Mouse (Mus musculus) forebrain, embryonic 15.5 days (tissue): ENCODE results near the gene Nr1d1. TPM values are rescaled to one million over a fixed set of nuclear protein-coding genes. Genes with fewer than 3 reads are reported as not detected.

ENCODE experiments used
- ATAC-seq: fragments of 200-750 bp; cut with Nextera tagmentation; replicated peaks from 2 replicates; pipeline ENCODE4 v1.8.0; 2017; ENCODE audit warnings: mild to moderate bottlenecking, moderate TSS enrichment, moderate library complexity
- H3K27ac ChIP-seq: fragments of 300-500 bp; sonication (generic); replicated peaks from 2 replicates; pipeline ENCODE4 v1.5.1; 2015; ENCODE audit warnings: mild to moderate bottlenecking, inconsistent platforms
- H3K27me3 ChIP-seq: fragments of 300-500 bp; sonication (generic); 2 replicates; pipeline ENCODE4 v1.6.1; 2015; ENCODE audit warnings: inconsistent platforms
- H3K36me3 ChIP-seq: fragments of 300-500 bp; sonication (generic); 2 replicates; pipeline ENCODE4 v1.6.1; 2015; ENCODE audit warnings: mild to moderate bottlenecking, inconsistent platforms
- H3K4me1 ChIP-seq: fragments of 300-500 bp; sonication (generic); 2 replicates; pipeline ENCODE4 v1.6.1; 2015; ENCODE audit warnings: inconsistent platforms
- H3K4me2 ChIP-seq: fragments of 300-500 bp; sonication (generic); replicated peaks from 2 replicates; pipeline ENCODE4 v1.6.1; 2015; ENCODE audit warnings: mild to moderate bottlenecking, inconsistent platforms
- H3K4me3 ChIP-seq: fragments of 300-500 bp; sonication (generic); 2 replicates; pipeline ENCODE4 v1.5.1; 2015; ENCODE audit warnings: mild to moderate bottlenecking, inconsistent platforms
- H3K9ac ChIP-seq: fragments of 300-500 bp; sonication (generic); replicated peaks from 2 replicates; pipeline ENCODE4 v1.6.1; 2015; ENCODE audit warnings: mild to moderate bottlenecking, inconsistent platforms
- H3K9me3 ChIP-seq: fragments of 300-500 bp; sonication (generic); 2 replicates; pipeline ENCODE4 v1.6.1; 2016; ENCODE audit warnings: inconsistent platforms
- WGBS: fragments of 180-500 bp; shearing (Covaris S2); methylation state at CpG from one replicate; pipeline ENCODE4 v1.1.7; 2015; ENCODE audit warnings: mixed read lengths; 5-methylcytosine and 5-hydroxymethylcytosine counted together
- polyA plus RNA-seq: library from polyadenylated mRNA; unstranded; fragments of >200 nt; fragmentation: Nextera tagmentation; extraction: Ambion mirVana; gene quantifications from 2 replicates; pipeline ENCODE4 v1.2.1, GENCODE M21; 2015

The Nr1d1 gene
- polyA plus RNA-seq, 1 experiment from 2014 or later: 3.6 TPM

GRCm38 (mm10) chr11:98786359-98787214 lies 11.5 kb upstream of the Nr1d1 start:
- Histone ChIP-seq H3K9me3 (no peaks in the 10 kb centered on the region), H3K27me3 (no peaks in the 10 kb centered on the region), H3K4me2 (peak overlapping the region; percentile 31), H3K27ac (peak overlapping the region; percentile 58), H3K36me3 (no peaks in the 10 kb centered on the region), H3K9ac (no peak overlapping the region; the same call in 1 of the 2 replicates), H3K4me3 (no peak overlapping the region), H3K4me1 (peaks cover 69% of the 10 kb centered on the region)
- WGBS: under 1% methylated on average over 14 of the region's 15 CpGs
- peak; percentile 34 for ATAC-seq

GRCm38 (mm10) chr11:98785772-98786281 lies 10.7 kb upstream of the Nr1d1 start:
- H3K4me3 ChIP-seq: no peak overlapping the region
- WGBS: 8% methylated on average over 12 of the region's 12 CpGs
- no peaks in the 10 kb centered on the region for H3K36me3 ChIP-seq
- no peak for ATAC-seq
- no peak overlapping the region; the same call in 1 of the 2 replicates for H3K9ac ChIP-seq
- peak overlapping the region; percentile 31; the same call in 1 of the 2 replicates for H3K4me2 ChIP-seq
- H3K4me1 ChIP-seq: peaks cover 74% of the 10 kb centered on the region
- H3K27ac ChIP-seq: peak overlapping the region; percentile 58
- H3K27me3 ChIP-seq: no peaks in the 10 kb centered on the region
- no peaks in the 10 kb centered on the region for H3K9me3 ChIP-seq

- Histone ChIP-seq H3K27me3 (no peaks in the 10 kb centered on the region), H3K36me3 (no peaks in the 10 kb centered on the region), H3K9ac (no peak overlapping the region), H3K4me3 (no peak overlapping the region), H3K4me2 (no peak overlapping the region), H3K27ac (peak overlapping the region; percentile 58), H3K4me1 (peaks cover 74% of the 10 kb centered on the region), H3K9me3 (no peaks in the 10 kb centered on the region)
- WGBS: 71% methylated on average over 10 of the region's 10 CpGs
- ATAC-seq: no peak
Measured at GRCm38 (mm10) chr11:98785214-98785613, 10.1 kb upstream of the Nr1d1 start.

GRCm38 (mm10) chr11:98784139-98784538 lies 9.0 kb upstream of the Nr1d1 start:
- no peak overlapping the region for H3K9ac ChIP-seq
- H3K9me3 ChIP-seq: no peaks in the 10 kb centered on the region
- ATAC-seq: no peak
- 77% methylated on average over 4 of the region's 4 CpGs for WGBS
- H3K4me3 ChIP-seq: no peak overlapping the region
- no peak overlapping the region for H3K27ac ChIP-seq
- peaks cover 65% of the 10 kb centered on the region for H3K4me1 ChIP-seq
- no peaks in the 10 kb centered on the region for H3K36me3 ChIP-seq
- H3K27me3 ChIP-seq: no peaks in the 10 kb centered on the region
- no peak overlapping the region for H3K4me2 ChIP-seq

GRCm38 (mm10) chr11:98783236-98783696 lies 8.1 kb upstream of the Nr1d1 start:
- peak overlapping the region; percentile 88 for H3K27ac ChIP-seq
- peaks cover 58% of the 10 kb centered on the region for H3K4me1 ChIP-seq
- H3K9me3 ChIP-seq: no peaks in the 10 kb centered on the region
- no peak overlapping the region for H3K4me3 ChIP-seq
- peak overlapping the region; percentile 40 for H3K4me2 ChIP-seq
- ATAC-seq: peak; percentile 55; the same call in 1 of the 2 replicates
- H3K36me3 ChIP-seq: no peaks in the 10 kb centered on the region
- H3K9ac ChIP-seq: peak overlapping the region; percentile 28
- under 1% methylated on average over 20 of the region's 20 CpGs for WGBS
- no peaks in the 10 kb centered on the region for H3K27me3 ChIP-seq

- peaks cover 56% of the 10 kb centered on the region for H3K4me1 ChIP-seq
- peak overlapping the region; percentile 88 for H3K27ac ChIP-seq
- no peak overlapping the region for H3K4me3 ChIP-seq
- 0 out of 2 replicates have a peak, but pooled peaks have one; percentile 2 for ATAC-seq
- 4% methylated on average over 17 of the region's 17 CpGs for WGBS
- no peaks in the 10 kb centered on the region for H3K27me3 ChIP-seq
- H3K4me2 ChIP-seq: peak overlapping the region; percentile 40
- peak overlapping the region; percentile 28 for H3K9ac ChIP-seq
- H3K9me3 ChIP-seq: no peaks in the 10 kb centered on the region
- no peaks in the 10 kb centered on the region for H3K36me3 ChIP-seq
Measured at GRCm38 (mm10) chr11:98782651-98783235, 7.6 kb upstream of the Nr1d1 start.

GRCm38 (mm10) chr11:98781851-98782512 lies 6.8 kb upstream of the Nr1d1 start:
- Histone ChIP-seq H3K4me2 (peak overlapping the region; percentile 21; the same call in 1 of the 2 replicates), H3K9ac (no peak overlapping the region)
- peak; percentile 41 for ATAC-seq

GRCm38 (mm10) chr11:98777888-98778287 lies 2.8 kb upstream of the Nr1d1 start:
- H3K9me3 ChIP-seq: no peaks in the 10 kb centered on the region
- ATAC-seq: no peak

More at GRCm38 (mm10) chr11:98781851-98782512, 6.8 kb upstream of the Nr1d1 start:
- H3K4me1 ChIP-seq: peaks cover 55% of the 10 kb centered on the region
- 12% methylated on average over 14 of the region's 14 CpGs for whole genome bisulfite sequencing
- H3K27ac ChIP-seq: peak overlapping the region; percentile 88
- H3K4me3 ChIP-seq: no peak overlapping the region
- no peaks in the 10 kb centered on the region for H3K27me3 ChIP-seq
- no peaks in the 10 kb centered on the region for H3K36me3 ChIP-seq
- H3K9me3 ChIP-seq: no peaks in the 10 kb centered on the region

GRCm38 (mm10) chr11:98776843-98777590 lies 1.9 kb upstream of the Nr1d1 start:
- Histone ChIP-seq H3K4me2 (no peak overlapping the region), H3K36me3 (no peaks in the 10 kb centered on the region), H3K4me1 (peaks cover 54% of the 10 kb centered on the region), H3K4me3 (no peak overlapping the region), H3K9me3 (no peaks in the 10 kb centered on the region), H3K27me3 (no peaks in the 10 kb centered on the region), H3K27ac (peak overlapping the region; percentile 6), H3K9ac (no peak overlapping the region)
- ATAC-seq: no peak
- WGBS: 9% methylated on average over 9 of the region's 9 CpGs

More at GRCm38 (mm10) chr11:98777888-98778287, 2.8 kb upstream of the Nr1d1 start:
- Histone ChIP-seq H3K4me1 (peaks cover 57% of the 10 kb centered on the region), H3K36me3 (no peaks in the 10 kb centered on the region), H3K4me3 (no peak overlapping the region), H3K9ac (no peak overlapping the region), H3K27me3 (no peaks in the 10 kb centered on the region), H3K4me2 (no peak overlapping the region), H3K27ac (no peak overlapping the region)

- peak overlapping the region; percentile 45 for H3K27ac ChIP-seq
- WGBS: 54% methylated on average over 12 of the region's 12 CpGs
- H3K4me1 ChIP-seq: peaks cover 46% of the 10 kb centered on the region
- H3K4me2 ChIP-seq: no peak overlapping the region
- no peak for ATAC-seq
- H3K36me3 ChIP-seq: peaks cover 2% of the 10 kb centered on the region; the same call in 1 of the 2 replicates
- H3K27me3 ChIP-seq: no peaks in the 10 kb centered on the region
- no peaks in the 10 kb centered on the region for H3K9me3 ChIP-seq
- H3K4me3 ChIP-seq: no peak overlapping the region
- H3K9ac ChIP-seq: no peak overlapping the region
Measured at GRCm38 (mm10) chr11:98776052-98776764, 1.1 kb upstream of the Nr1d1 start.
